Mouse (Mus musculus) limb, embryonic 10.5 days (tissue): ENCODE measurements around the gene Triml2. TPM values are rescaled to one million over a fixed set of nuclear protein-coding genes. Genes with fewer than 3 reads are reported as not detected.

ENCODE experiments used
- polyA plus RNA-seq: library from polyadenylated mRNA; unstranded; fragments of >200 nt; fragmentation: Nextera tagmentation; extraction: Ambion mirVana; gene quantifications from 2 replicates; pipeline ENCODE4 v1.2.1, GENCODE M21; 2016

The Triml2 gene
- polyA plus RNA-seq, 1 experiment from 2014 or later, result not detected

Other genes starting within 250 kb of the Triml2 start
- gene Triml1, start 39.1 kb upstream of the Triml2 start, polyA plus RNA-seq, result not detected in 2 replicates
- gene Zfp42, start 126.4 kb downstream of the Triml2 start, polyA plus RNA-seq, result 0.08 TPM in 1 of 2 replicates, not detected in the other